Mouse (Mus musculus) forebrain, embryonic 16.5 days (tissue): ENCODE results near the gene Gm49403. TPM values are rescaled to one million over a fixed set of nuclear protein-coding genes. Genes with fewer than 3 reads are reported as not detected.

Experiments
- microRNA-seq: library from miRNA; unstranded; fragments of <30 nt; microRNA quantifications from one replicate; pipeline ENCODE4, GENCODE M21; 2017
- polyA plus RNA-seq: library from polyadenylated mRNA; unstranded; fragments of >200 nt; fragmentation: Nextera tagmentation; extraction: Ambion mirVana; gene quantifications from 2 replicates; pipeline ENCODE4 v1.2.1, GENCODE M21; 2015

The Gm49403 gene
- polyA plus RNA-seq, 1 experiment from 2014 or later: not detected

Small RNAs within 50 kb of the gene (microRNA-seq; reads per million reads assigned to microRNA genes)
- gene Mir5136: not detected

Other genes with a start within 250 kb of the Gm49403 start
- gene Chrm1, start 220.1 kb upstream of the Gm49403 start, polyA plus RNA-seq: 6.9 and 8.2 TPM in 2 replicates
- gene Slc3a2, start 160.6 kb upstream of the Gm49403 start, polyA plus RNA-seq: 186 TPM in 2 replicates
- 90.6 and 109 TPM in 2 replicates for gene Wdr74, start 148.1 kb upstream of the Gm49403 start, polyA plus RNA-seq
- 2.5 and 2.8 TPM in 2 replicates for gene 1700092M07Rik, start 143.2 kb upstream of the Gm49403 start, polyA plus RNA-seq
- gene Stx5a, start 142.5 kb upstream of the Gm49403 start, polyA plus RNA-seq: 129 and 136 TPM in 2 replicates
- 200 and 218 TPM in 2 replicates for gene Nxf1, start 126.9 kb upstream of the Gm49403 start, polyA plus RNA-seq
- 230 and 247 TPM in 2 replicates for gene Tmem223, start 112.9 kb upstream of the Gm49403 start, polyA plus RNA-seq
- 27.0 and 29.1 TPM in 2 replicates for gene Tmem179b, start 109.5 kb upstream of the Gm49403 start, polyA plus RNA-seq
- 30.8 and 32.2 TPM in 2 replicates for gene Taf6l, start 97.5 kb upstream of the Gm49403 start, polyA plus RNA-seq
- 160 and 164 TPM in 2 replicates for gene Polr2g, start 85.4 kb upstream of the Gm49403 start, polyA plus RNA-seq
- gene Zbtb3, start 81.4 kb upstream of the Gm49403 start, polyA plus RNA-seq: 8.9 and 9.6 TPM in 2 replicates
- gene Ttc9c, start 64.6 kb upstream of the Gm49403 start, polyA plus RNA-seq: 71.1 and 72.1 TPM in 2 replicates
- 5.1 and 5.5 TPM in 2 replicates for gene Hnrnpul2, start 63.9 kb upstream of the Gm49403 start, polyA plus RNA-seq
- gene AC129217.1, start 54.2 kb upstream of the Gm49403 start, polyA plus RNA-seq: not detected in 2 replicates
- 88.3 and 98.7 TPM in 2 replicates for gene Bscl2, start 46.5 kb upstream of the Gm49403 start, polyA plus RNA-seq
- gene Gng3, start 44.7 kb upstream of the Gm49403 start, polyA plus RNA-seq: 258 and 306 TPM in 2 replicates
- 0.45 and 0.57 TPM in 2 replicates for gene Lrrn4cl, start 33.2 kb upstream of the Gm49403 start, polyA plus RNA-seq
- 172 and 173 TPM in 2 replicates for gene Ubxn1, start 12.4 kb upstream of the Gm49403 start, polyA plus RNA-seq
- 49.7 and 53.5 TPM in 2 replicates for gene Uqcc3, start 3.0 kb upstream of the Gm49403 start, polyA plus RNA-seq
- gene Lbhd1, start 198 bp upstream of the Gm49403 start, polyA plus RNA-seq: 50.0 and 51.9 TPM in 2 replicates
- 49.9 and 50.6 TPM in 2 replicates for gene 1810009A15Rik, start 4.9 kb downstream of the Gm49403 start, polyA plus RNA-seq
- 0.34 TPM in 1 of 2 replicates, not detected in the other for gene Gm49416, start 5.0 kb downstream of the Gm49403 start, polyA plus RNA-seq
- gene Ints5, start 9.1 kb downstream of the Gm49403 start, polyA plus RNA-seq: 41.0 and 45.9 TPM in 2 replicates
- gene Ganab, start 14.1 kb downstream of the Gm49403 start, polyA plus RNA-seq: 91.7 and 95.1 TPM in 2 replicates
- gene B3gat3, start 36.4 kb downstream of the Gm49403 start, polyA plus RNA-seq: 67.3 and 75.9 TPM in 2 replicates
- 1.7 and 1.8 TPM in 2 replicates for gene Rom1, start 45.4 kb downstream of the Gm49403 start, polyA plus RNA-seq
- 9.7 and 10.5 TPM in 2 replicates for gene Eml3, start 45.6 kb downstream of the Gm49403 start, polyA plus RNA-seq
- gene Mta2, start 57.9 kb downstream of the Gm49403 start, polyA plus RNA-seq: 175 and 186 TPM in 2 replicates
- 33.6 and 35.5 TPM in 2 replicates for gene Tut1, start 69.9 kb downstream of the Gm49403 start, polyA plus RNA-seq
- gene Eef1g, start 83.1 kb downstream of the Gm49403 start, polyA plus RNA-seq: 346 and 348 TPM in 2 replicates
- gene Ahnak, start 105.4 kb downstream of the Gm49403 start, polyA plus RNA-seq: 2.2 and 3.4 TPM in 2 replicates
- gene Scgb1a1, start 204.0 kb downstream of the Gm49403 start, polyA plus RNA-seq: not detected in 2 replicates